Mouse (Mus musculus): ENCODE results near the gene Fignl2.

DNA sequence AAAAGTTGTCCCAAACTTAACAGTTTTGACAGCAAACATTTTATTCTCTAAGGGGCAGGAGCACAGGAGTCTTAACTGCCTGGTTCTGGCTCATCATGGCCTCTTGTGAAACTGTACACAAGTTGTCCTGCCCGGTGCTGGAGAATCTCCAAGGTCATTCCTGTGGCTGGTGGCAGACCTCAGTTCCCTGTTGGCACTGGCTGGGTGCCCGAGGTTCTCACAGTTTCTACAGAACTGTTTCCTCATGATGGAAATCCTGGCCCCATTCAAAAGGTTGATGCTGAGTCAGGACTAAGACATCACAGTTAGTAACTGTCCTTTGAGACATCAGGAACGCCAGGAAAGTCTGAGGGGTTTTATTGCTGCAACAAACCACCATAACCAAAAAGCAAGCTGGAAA lies 8.6 kb upstream of the Fignl2 start:
- no peak for TF ChIP-seq ZKSCAN1 (IDR thresholded peaks at IDR 0.05; ENCODE audit: low read depth, low read length)
- TF ChIP-seq CTCF (IDR thresholded peaks at IDR 0.05 in 2 of 3, conservative IDR thresholded peaks at IDR 0.05 in 1 of 3; ENCODE audit: control insufficient read depth in 1 of 3, insufficient read depth in 1 of 3, low read depth in 2 of 3, low read length in 3 of 3, poor library complexity in 1 of 3, severe bottlenecking in 1 of 3) = no peak
- no peak for TF ChIP-seq BHLHE40 (IDR thresholded peaks at IDR 0.05; ENCODE audit: borderline replicate concordance, low read depth, low read length)
- no peak for TF ChIP-seq RCOR1 (IDR thresholded peaks at IDR 0.05; ENCODE audit: low read depth, low read length)
- no peak for TF ChIP-seq ZNF384 (IDR thresholded peaks at IDR 0.05; ENCODE audit: low read depth, low read length)
- no peak for TF ChIP-seq MAX (IDR thresholded peaks at IDR 0.05; ENCODE audit: low read length)
- no peak for TF ChIP-seq MXI1 (IDR thresholded peaks at IDR 0.05; ENCODE audit: low read depth, low read length)
- no peak for TF ChIP-seq TCF12 (IDR thresholded peaks at IDR 0.05; ENCODE audit: low read depth, low read length)
- TF ChIP-seq POLR2A (IDR thresholded peaks at IDR 0.05; ENCODE audit: control insufficient read depth in 1 of 2, insufficient read depth in 1 of 2, low read depth in 1 of 2, low read length in 2 of 2, poor library complexity in 1 of 2) = no peak
- no peak for TF ChIP-seq SIN3A (IDR thresholded peaks at IDR 0.05; ENCODE audit: low read length)
- TF ChIP-seq HCFC1 (IDR thresholded peaks at IDR 0.05; ENCODE audit: low read depth, low read length) = no peak

All from MEL (cell line).